Mouse (Mus musculus) MN1 (cell line): Measurements from ENCODE around the gene Cpne2.

Experiments used
- DNase-seq: peaks from one replicate; pipeline ENCODE4 v3.0.0-alpha.2; 2016; ENCODE audit warnings: low spot score

The Cpne2 gene

DNA sequence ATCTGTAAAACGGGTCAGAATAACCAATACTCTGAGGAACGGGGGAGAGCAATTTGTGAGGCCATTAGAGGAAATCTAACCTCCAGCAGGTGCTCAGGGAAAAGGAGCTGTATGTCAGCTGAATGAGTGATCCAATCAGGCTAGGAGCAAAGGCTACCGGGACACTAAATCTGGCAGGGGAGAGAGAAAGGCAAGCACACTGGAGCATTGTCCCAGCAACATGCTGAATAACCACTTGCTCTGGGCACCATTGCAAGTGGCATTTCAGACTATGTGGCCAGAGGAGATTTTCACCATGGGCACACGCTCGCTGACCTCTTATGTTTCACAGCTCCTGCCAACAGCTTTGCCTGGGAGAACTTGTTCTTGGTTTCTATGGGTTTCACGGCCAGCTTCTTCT lies 49.8 kb downstream of the Cpne2 start:
- DNase-seq: no peak

DNA sequence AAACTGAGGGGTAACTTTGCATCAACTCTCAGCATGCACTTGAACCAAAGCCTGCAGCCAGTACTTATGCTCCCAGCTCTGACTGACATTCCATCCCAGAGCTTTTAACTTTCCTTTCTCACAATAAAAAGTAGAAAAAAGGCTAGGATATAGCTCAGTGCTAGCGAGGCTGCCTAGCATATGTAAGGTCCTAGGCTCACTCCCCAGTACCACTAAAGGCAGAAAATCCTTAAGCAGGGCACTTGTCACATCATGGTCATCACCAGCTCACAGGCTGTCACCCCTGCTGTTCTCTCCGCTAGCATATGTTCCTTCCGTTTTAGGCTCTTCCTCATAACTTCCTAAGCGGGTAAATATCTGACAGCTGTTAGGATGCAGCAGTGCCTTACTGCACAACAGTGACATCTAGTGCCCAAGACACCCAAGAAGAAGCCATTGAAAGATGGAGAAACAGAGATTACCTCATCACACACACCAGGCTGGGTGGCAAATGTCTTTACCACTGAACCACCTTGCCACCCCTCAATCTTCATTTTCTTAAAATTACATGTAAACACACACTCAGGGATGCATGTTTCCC lies 51.5 kb downstream of the Cpne2 start:
- DNase-seq: peak; percentile 63

DNA sequence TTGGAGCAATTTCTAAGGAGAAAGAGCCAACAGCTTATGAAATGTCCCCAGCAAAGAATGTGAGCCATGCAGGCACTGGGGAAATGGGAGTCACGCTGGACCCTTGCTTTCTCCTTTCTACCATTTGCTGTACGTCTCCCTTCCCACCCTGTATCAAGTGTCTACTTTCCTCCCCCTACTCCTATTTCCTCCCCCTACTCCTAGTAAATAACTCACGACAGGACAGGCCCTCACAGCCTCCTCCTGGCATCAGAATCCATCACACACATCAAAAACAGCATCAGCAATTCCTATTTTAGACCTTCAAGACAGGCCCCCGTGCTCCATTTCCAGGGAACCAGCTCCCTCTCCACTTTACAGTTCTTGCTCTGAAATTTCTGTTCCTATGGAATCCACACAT lies 58.9 kb downstream of the Cpne2 start:
- DNase-seq: no peak

DNA sequence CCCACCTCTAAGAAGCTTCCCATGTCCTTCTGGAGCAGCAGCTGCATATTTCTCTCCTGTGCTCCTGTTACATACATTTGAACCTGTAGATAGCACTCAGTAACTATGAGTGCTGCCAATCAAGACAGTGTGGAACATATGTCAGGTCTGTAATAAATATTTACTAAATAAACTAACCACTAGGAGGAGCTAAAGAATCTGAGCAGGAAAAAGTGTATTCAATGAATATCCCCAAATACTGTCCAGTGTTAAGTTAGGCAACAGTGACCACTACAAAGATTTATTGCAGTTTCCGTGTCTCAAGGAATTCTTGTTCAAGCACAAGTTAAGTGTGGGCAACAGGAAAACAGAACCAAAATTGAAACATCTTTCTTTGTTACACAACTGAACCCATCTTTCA lies 61.4 kb downstream of the Cpne2 start:
- peak; percentile 64 for DNase-seq

DNA sequence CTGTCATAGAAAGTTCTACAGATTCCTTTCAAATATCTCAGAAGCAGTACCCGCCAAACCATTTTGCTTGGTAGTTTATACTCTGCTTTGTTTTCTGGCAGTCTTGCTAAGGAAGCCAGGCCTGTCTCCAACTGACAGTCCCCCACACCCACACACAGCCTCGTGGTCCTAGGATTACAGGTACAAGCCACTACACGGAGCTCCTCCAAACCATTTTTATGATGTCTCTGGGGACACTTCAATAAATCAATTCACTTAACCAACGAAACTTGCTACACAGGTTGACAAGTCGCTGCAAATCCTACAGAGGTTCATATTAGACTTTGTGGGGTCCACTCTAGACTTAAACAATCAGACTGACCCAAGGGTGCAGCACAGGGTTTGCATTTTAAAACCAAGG lies 67.7 kb downstream of the Cpne2 start:
- peak; percentile 34 for DNase-seq

DNA sequence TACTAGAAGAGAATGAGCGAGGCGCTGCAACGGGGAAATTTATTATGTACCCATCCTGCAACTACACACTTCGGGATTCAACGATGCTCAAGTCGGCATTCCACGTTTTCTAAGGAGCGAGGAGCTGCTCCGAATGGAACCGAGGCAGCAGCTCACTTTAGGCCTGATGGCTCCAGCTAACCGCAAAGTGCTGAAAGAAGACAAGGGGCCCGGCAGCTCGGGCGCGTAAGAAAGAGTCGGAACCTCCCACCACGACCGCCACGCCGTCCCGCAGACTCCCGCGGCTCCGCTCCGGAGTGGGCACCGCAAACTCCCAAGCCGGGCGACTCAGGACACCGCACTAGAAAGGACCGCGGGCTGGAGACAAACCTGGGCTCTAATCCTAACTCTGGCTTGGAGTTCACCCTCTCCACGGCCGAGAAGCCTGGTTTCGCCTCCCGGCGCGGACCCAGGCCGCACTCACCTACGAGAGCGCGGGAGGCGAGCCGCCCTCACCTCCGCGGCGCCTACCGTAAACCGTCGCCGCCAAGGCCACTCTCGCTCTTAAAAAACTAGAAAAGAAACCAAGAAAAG lies 68.3 kb downstream of the Cpne2 start:
- peak; percentile 49 for DNase-seq

DNA sequence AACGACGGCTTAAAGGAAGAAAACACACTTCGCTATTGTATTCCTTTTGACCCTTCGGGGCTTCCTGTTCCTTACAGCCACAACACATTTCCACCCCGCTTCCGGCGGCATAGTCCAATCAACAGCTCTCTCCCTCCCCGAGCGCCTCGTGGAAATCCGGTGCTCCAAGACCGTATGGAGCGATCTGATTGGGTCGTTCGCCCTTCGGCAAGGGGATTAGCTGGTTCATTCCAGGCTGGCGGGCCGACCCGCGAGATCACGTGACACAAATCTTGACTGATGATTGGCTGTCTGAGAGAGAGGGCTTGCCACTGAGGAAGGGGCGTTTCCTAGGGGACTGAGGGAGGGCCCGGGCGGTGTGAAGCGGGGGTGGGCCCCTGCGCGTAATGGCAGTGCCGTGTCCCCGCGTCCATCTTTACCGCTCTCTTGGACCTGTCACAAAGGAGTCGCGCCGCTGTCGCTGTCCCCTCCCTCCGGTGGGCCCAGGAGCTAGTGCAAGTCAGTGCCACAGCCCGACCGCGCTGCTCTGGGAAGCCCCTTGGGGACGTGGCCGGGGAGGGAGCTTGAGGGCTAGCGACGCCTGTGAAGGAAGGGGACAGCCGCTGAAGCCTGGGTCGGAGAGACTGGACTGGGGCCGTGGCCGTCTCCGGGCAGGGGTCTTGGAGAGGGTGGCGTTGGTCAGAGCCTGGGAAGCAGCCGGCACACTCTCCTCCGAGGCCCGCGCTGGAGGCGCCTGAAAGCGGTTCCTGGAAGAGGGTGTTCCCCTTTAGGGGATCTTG lies 69.0 kb downstream of the Cpne2 start, which contains the start of the genes Rspry1 and Fam192a:
Gene Rspry1 (plus strand): TSS at position 331 of the 779 bp plus-strand sequence.
Gene Fam192a (minus strand): TSS at position 391 of the 779 bp plus-strand sequence.
- DNase-seq: peak; percentile 100

DNA sequence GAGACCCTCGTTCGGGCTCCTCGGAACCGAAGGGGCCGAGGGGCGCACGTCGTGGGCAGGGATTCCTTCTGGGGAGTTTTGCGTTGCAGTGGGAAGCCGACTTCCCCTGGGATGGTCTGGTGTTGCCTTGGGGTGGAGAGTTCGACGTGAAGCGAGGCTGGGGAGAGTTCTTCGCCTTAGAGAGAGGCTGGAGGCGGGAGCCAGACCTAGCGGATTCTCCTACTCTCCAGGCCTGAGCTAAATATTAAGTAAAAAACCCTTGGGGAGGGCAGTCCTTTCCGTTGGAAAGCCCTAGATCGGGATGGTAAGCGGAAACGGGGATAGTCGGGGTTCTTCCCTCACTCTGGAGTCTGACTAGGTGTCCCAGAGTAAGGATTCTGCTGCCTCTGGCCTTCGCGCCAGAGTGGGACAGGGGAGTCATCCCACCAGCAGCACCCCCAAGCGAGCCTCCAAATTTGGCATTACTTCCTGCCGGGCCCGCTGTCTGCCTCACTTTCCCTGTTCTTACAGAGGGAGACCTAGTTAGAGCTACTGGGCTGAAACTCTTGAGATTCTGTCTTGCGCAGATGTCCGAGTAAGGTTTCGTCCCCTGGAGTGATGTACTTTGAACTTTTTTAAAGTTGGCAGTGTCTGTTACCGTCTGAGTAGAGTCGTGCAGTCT lies 69.8 kb downstream of the Cpne2 start:
- peak; percentile 59 for DNase-seq

DNA sequence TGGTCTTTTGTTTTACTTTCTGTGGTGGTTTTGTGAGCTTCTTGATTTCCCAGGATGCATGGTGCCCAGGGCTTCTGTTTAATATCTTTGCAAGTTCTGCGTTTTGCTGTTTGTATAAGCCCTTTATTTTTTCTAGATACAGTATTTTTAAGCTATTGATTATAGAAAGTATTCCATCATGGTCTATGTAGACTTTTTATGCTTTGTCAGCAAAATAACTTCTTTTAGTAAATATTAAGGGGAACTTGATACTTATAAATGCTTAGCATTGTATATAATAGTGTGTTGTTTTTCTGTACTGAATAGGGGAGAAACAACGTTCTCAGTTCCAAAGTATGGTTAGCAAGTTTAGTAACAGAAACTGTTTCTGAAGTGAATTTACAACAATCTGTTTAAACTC lies 71.2 kb downstream of the Cpne2 start:
- no peak for DNase-seq

DNA sequence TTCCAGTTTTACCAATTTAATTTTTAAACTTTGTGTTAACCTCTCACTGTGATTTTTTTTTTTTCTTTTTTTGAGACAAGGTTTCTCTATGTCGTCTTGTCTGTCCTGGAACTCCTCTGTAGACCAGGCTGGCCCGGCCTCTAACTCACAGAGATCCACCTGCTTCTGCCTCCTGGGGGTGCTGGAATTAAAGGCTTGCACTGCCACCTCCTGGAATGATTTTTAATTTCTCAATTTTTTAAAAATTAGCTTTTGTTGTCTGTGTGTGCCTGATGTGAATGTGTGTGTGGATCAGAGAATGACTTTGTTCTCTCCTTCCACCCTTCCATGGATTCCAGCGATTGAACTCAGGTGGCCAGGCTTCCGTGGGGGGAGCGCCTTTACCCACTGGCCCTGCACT lies 74.3 kb downstream of the Cpne2 start:
- DNase-seq: no peak
